Mouse (Mus musculus) cortical plate, adult 2 months (tissue): ENCODE measurements at regions not wholly inside any gene's neighbourhood (a gene's known extent, or its start where the extent isn't known, plus 50 kb on each side); places are given as distances from the start of the nearest gene placed in this dataset.

ENCODE experiments used
- H3K27ac ChIP-seq: fragments of 200-500 bp; 2 replicates; pipeline ENCODE4 v1.5.1; 2012; ENCODE audit warnings: low read length, control low read depth, inconsistent platforms; ENCODE audit not compliant: insufficient read depth
- H3K4me1 ChIP-seq: fragments of 200-500 bp; 2 replicates; pipeline ENCODE4 v1.6.1; 2011; ENCODE audit warnings: low read length; ENCODE audit not compliant: control insufficient read depth, insufficient read depth
- H3K4me3 ChIP-seq: fragments of 200-500 bp; 2 replicates; pipeline ENCODE4 v1.5.1; 2011; ENCODE audit warnings: mild to moderate bottlenecking, low read length, control low read depth; ENCODE audit not compliant: insufficient read depth
- CTCF ChIP-seq: fragments of 200-500 bp; IDR thresholded peaks from 2 replicates; pipeline ENCODE4 v1.5.1; 2011; ENCODE audit warnings: mild to moderate bottlenecking, control low read depth, low read length; ENCODE audit not compliant: insufficient read depth; ENCODE audit errors: extremely low read depth
- POLR2A ChIP-seq: fragments of 200-500 bp; IDR thresholded peaks from 2 replicates; pipeline ENCODE4 v1.6.1; 2011; ENCODE audit warnings: mild to moderate bottlenecking, low read length, control low read depth; ENCODE audit not compliant: insufficient read depth; ENCODE audit errors: extremely low read depth

DNA sequence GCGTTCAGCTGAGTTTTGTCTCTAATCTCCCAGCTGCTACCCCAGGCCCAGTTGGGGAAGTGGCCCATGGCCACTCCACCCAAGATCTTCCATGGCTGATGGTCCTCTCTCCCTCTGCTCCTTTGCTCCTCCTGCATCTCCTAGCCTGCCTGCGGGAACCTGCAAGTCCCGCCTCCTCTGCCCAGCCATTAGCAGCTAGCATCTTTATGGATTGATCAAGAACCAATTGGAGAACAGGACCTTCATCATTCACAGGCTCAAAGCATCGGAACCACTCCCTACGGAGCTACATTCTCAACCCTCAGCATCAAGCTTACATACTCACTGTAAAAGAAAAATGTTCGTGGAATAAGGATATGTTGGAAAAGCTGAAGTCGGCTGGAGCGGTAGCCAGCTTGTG is 52.5 kb upstream of the Arid2 start:
- Histone ChIP-seq H3K4me1 (no peaks in the 10 kb centered on the region), H3K27ac (no peak overlapping the region), H3K4me3 (no peak overlapping the region)
- TF ChIP-seq CTCF, result no peak
- no peak for TF ChIP-seq POLR2A
